Mouse (Mus musculus): ENCODE measurements around the gene Rbm5. TPM values are rescaled to one million over a fixed set of nuclear protein-coding genes. Genes with fewer than 3 reads are reported as not detected.

Rbm5 gene
- polyA plus RNA-seq, 1 experiment from 2014 or later: 292 TPM

- H3K27ac ChIP-seq: peak overlapping the region; percentile 71
- peaks cover 73% of the 10 kb centered on the region for H3K4me1 ChIP-seq
- ATAC-seq (replicated peaks): no peak
Observed at GRCm38 (mm10) chr9:107727041-107727440, 43.8 kb downstream of the Rbm5 start.

GRCm38 (mm10) chr9:107724796-107725195 is 46.0 kb downstream of the Rbm5 start:
- 88% methylated on average over 1 of the region's 1 CpGs for WGBS
- Histone ChIP-seq H3K27me3 (replicated peaks) (no peaks in the 10 kb centered on the region), H3K4me3 (no peak overlapping the region), H3K36me3 (replicated peaks) (no peaks in the 10 kb centered on the region), H3K4me1 (peaks cover 54% of the 10 kb centered on the region), H3K9me3 (no peaks in the 10 kb centered on the region), H3K4me2 (no peak overlapping the region), H3K27ac (no peak overlapping the region), H3K9ac (no peak overlapping the region)
- no peak for ATAC-seq (replicated peaks)

More at GRCm38 (mm10) chr9:107727041-107727440, 43.8 kb downstream of the Rbm5 start:
- no peaks in the 10 kb centered on the region for H3K27me3 ChIP-seq (replicated peaks)
- H3K9ac ChIP-seq: no peak overlapping the region
- no peak overlapping the region for H3K4me3 ChIP-seq
- 45% methylated on average over 3 of the region's 3 CpGs for WGBS
- no peak overlapping the region for H3K4me2 ChIP-seq
- no peaks in the 10 kb centered on the region for H3K36me3 ChIP-seq (replicated peaks)
- H3K9me3 ChIP-seq: no peaks in the 10 kb centered on the region

GRCm38 (mm10) chr9:107723794-107724531 is 46.8 kb downstream of the Rbm5 start:
- H3K9me3 ChIP-seq: no peaks in the 10 kb centered on the region
- peak overlapping the region; percentile 18 for H3K4me2 ChIP-seq
- H3K9ac ChIP-seq: no peak overlapping the region
- ATAC-seq (replicated peaks): peak; percentile 28
- WGBS: 4% methylated on average over 10 of the region's 11 CpGs
- no peaks in the 10 kb centered on the region for H3K27me3 ChIP-seq (replicated peaks)
- peaks cover 45% of the 10 kb centered on the region for H3K4me1 ChIP-seq
- H3K36me3 ChIP-seq (replicated peaks): no peaks in the 10 kb centered on the region
- H3K27ac ChIP-seq: peak overlapping the region; percentile 71
- H3K4me3 ChIP-seq: no peak overlapping the region

GRCm38 (mm10) chr9:107723292-107723691 is 47.5 kb downstream of the Rbm5 start:
- peak overlapping the region; percentile 71 for H3K27ac ChIP-seq
- ATAC-seq (replicated peaks): peak; percentile 45
- WGBS: 11% methylated on average over 6 of the region's 6 CpGs
- H3K36me3 ChIP-seq (replicated peaks): no peaks in the 10 kb centered on the region
- no peaks in the 10 kb centered on the region for H3K27me3 ChIP-seq (replicated peaks)
- H3K4me1 ChIP-seq: peaks cover 39% of the 10 kb centered on the region
- H3K9ac ChIP-seq: no peak overlapping the region; the same call in 1 of the 2 replicates
- peak overlapping the region; percentile 18; the same call in 1 of the 2 replicates for H3K4me2 ChIP-seq
- no peaks in the 10 kb centered on the region for H3K9me3 ChIP-seq
- H3K4me3 ChIP-seq: no peak overlapping the region

GRCm38 (mm10) chr9:107718781-107719540 is 51.8 kb downstream of the Rbm5 start:
- no peak overlapping the region for H3K27ac ChIP-seq
- no peak overlapping the region for H3K9ac ChIP-seq
- H3K9me3 ChIP-seq: no peaks in the 10 kb centered on the region
- H3K4me2 ChIP-seq: no peak overlapping the region
- peaks cover 28% of the 10 kb centered on the region for H3K4me1 ChIP-seq
- no peaks in the 10 kb centered on the region for H3K36me3 ChIP-seq (replicated peaks)
- H3K27me3 ChIP-seq (replicated peaks): no peaks in the 10 kb centered on the region
- WGBS: 82% methylated on average over 10 of the region's 10 CpGs
- no peak overlapping the region for H3K4me3 ChIP-seq
- no peak for ATAC-seq (replicated peaks)

GRCm38 (mm10) chr9:107716951-107717350 is 53.8 kb downstream of the Rbm5 start:
- Histone ChIP-seq H3K36me3 (replicated peaks) (no peaks in the 10 kb centered on the region), H3K27ac (no peak overlapping the region), H3K27me3 (replicated peaks) (no peaks in the 10 kb centered on the region), H3K9ac (no peak overlapping the region), H3K4me1 (peaks cover 10% of the 10 kb centered on the region), H3K4me2 (no peak overlapping the region), H3K9me3 (no peaks in the 10 kb centered on the region), H3K4me3 (no peak overlapping the region)
- 28% methylated on average over 6 of the region's 6 CpGs for WGBS
- ATAC-seq (replicated peaks): no peak

GRCm38 (mm10) chr9:107715632-107716031 is 55.2 kb downstream of the Rbm5 start:
- no peak overlapping the region for H3K4me2 ChIP-seq
- H3K27ac ChIP-seq: no peak overlapping the region
- ATAC-seq (replicated peaks): no peak
- no peaks in the 10 kb centered on the region for H3K27me3 ChIP-seq (replicated peaks)
- H3K9me3 ChIP-seq: no peaks in the 10 kb centered on the region
- WGBS: 90% methylated on average over 2 of the region's 2 CpGs
- H3K36me3 ChIP-seq (replicated peaks): no peaks in the 10 kb centered on the region
- H3K9ac ChIP-seq: no peak overlapping the region
- H3K4me1 ChIP-seq: peaks cover 11% of the 10 kb centered on the region
- no peak overlapping the region for H3K4me3 ChIP-seq

GRCm38 (mm10) chr9:107714221-107714952 is 56.4 kb downstream of the Rbm5 start:
- 22% methylated on average over 12 of the region's 12 CpGs for WGBS
- H3K36me3 ChIP-seq (replicated peaks): no peaks in the 10 kb centered on the region
- H3K27me3 ChIP-seq (replicated peaks): no peaks in the 10 kb centered on the region
- H3K27ac ChIP-seq: no peak overlapping the region
- no peaks in the 10 kb centered on the region for H3K9me3 ChIP-seq
- H3K4me3 ChIP-seq: no peak overlapping the region
- no peak overlapping the region for H3K9ac ChIP-seq
- H3K4me1 ChIP-seq: peaks cover 17% of the 10 kb centered on the region
- no peak overlapping the region for H3K4me2 ChIP-seq
- ATAC-seq (replicated peaks): no peak

GRCm38 (mm10) chr9:107709697-107710483 is 60.9 kb downstream of the Rbm5 start, which contains the start of gene Sema3f:
TSS of gene Sema3f (minus strand) at chr9:107710475.
- H3K9me3 ChIP-seq: no peaks in the 10 kb centered on the region
- H3K4me3 ChIP-seq: peak within 1 kb of the TSS; percentile 71
- peaks cover 54% of the 10 kb centered on the region for H3K4me1 ChIP-seq
- peak within 1 kb of the TSS; percentile 85 for H3K9ac ChIP-seq
- H3K27me3 ChIP-seq (replicated peaks): no peaks in the 10 kb centered on the region
- ATAC-seq (replicated peaks): peak; percentile 83
- peak within 1 kb of the TSS; percentile 89 for H3K27ac ChIP-seq
- H3K36me3 ChIP-seq (replicated peaks): no peaks in the 10 kb centered on the region
- peak within 1 kb of the TSS; percentile 93 for H3K4me2 ChIP-seq
- under 1% methylated on average over 81 of the region's 86 CpGs for WGBS

GRCm38 (mm10) chr9:107709096-107709696 is 61.6 kb downstream of the Rbm5 start:
- no peaks in the 10 kb centered on the region for H3K9me3 ChIP-seq
- peak overlapping the region; percentile 85 for H3K9ac ChIP-seq
- H3K4me1 ChIP-seq: peaks cover 49% of the 10 kb centered on the region
- WGBS: under 1% methylated on average over 52 of the region's 55 CpGs
- H3K4me2 ChIP-seq: peak overlapping the region; percentile 93
- no peaks in the 10 kb centered on the region for H3K36me3 ChIP-seq (replicated peaks)
- H3K4me3 ChIP-seq: peak overlapping the region; percentile 71
- ATAC-seq (replicated peaks): peak; percentile 31; the same call in 1 of the 2 replicates
- no peaks in the 10 kb centered on the region for H3K27me3 ChIP-seq (replicated peaks)
- H3K27ac ChIP-seq: peak overlapping the region; percentile 89

GRCm38 (mm10) chr9:107708439-107709095 is 62.2 kb downstream of the Rbm5 start:
- H3K27me3 ChIP-seq (replicated peaks): no peaks in the 10 kb centered on the region
- H3K36me3 ChIP-seq (replicated peaks): no peaks in the 10 kb centered on the region; the same call in 1 of the 2 replicates
- H3K4me3 ChIP-seq: peak overlapping the region; percentile 71
- no peaks in the 10 kb centered on the region for H3K9me3 ChIP-seq
- H3K4me1 ChIP-seq: peaks cover 54% of the 10 kb centered on the region
- 2% methylated on average over 21 of the region's 21 CpGs for WGBS
- peak overlapping the region; percentile 85 for H3K9ac ChIP-seq
- peak overlapping the region; percentile 89 for H3K27ac ChIP-seq
- peak overlapping the region; percentile 93 for H3K4me2 ChIP-seq
- ATAC-seq (replicated peaks): no peak

Data from midbrain, embryonic 15.5 days (tissue).